Mouse (Mus musculus) liver, embryonic 11.5 days (tissue): ENCODE data around the gene 1700086D15Rik. TPM values are rescaled to one million over a fixed set of nuclear protein-coding genes. Genes with fewer than 3 reads are reported as not detected.

Source experiments
- ATAC-seq: fragments of 200-750 bp; cut with Nextera tagmentation; replicated peaks from 2 replicates; pipeline ENCODE4 v1.8.0; 2017; ENCODE audit warnings: moderate number of reproducible peaks, mild to moderate bottlenecking, moderate TSS enrichment, moderate library complexity; ENCODE audit not compliant: low FRiP score
- DNase-seq: peaks from one replicate; pipeline ENCODE4 v3.0.0-alpha.2; 2017; ENCODE audit warnings: low spot score
- H3K27ac ChIP-seq: fragments of 300-500 bp; sonication (generic); 2 replicates; pipeline ENCODE4 v1.5.1; 2014; ENCODE audit warnings: mild to moderate bottlenecking, low read depth, low read length, control low read depth
- H3K27me3 ChIP-seq: fragments of 300-500 bp; sonication (generic); replicated peaks from 2 replicates; pipeline ENCODE4 v1.6.1; 2014; ENCODE audit warnings: low read length, mixed read lengths; ENCODE audit not compliant: control insufficient read depth, insufficient read depth
- H3K36me3 ChIP-seq: fragments of 300-500 bp; sonication (generic); 2 replicates; pipeline ENCODE4 v1.6.1; 2014; ENCODE audit warnings: mild to moderate bottlenecking, low read length, moderate library complexity, mixed read lengths; ENCODE audit not compliant: control insufficient read depth, insufficient read depth
- H3K4me1 ChIP-seq: fragments of 300-500 bp; sonication (generic); replicated peaks from 2 replicates; pipeline ENCODE4 v1.6.1; 2014; ENCODE audit warnings: low read length, mixed read lengths; ENCODE audit not compliant: control insufficient read depth, insufficient read depth
- H3K4me2 ChIP-seq: fragments of 300-500 bp; sonication (generic); 2 replicates; pipeline ENCODE4 v1.6.1; 2014; ENCODE audit warnings: mild to moderate bottlenecking, control low read depth, moderate library complexity
- H3K4me3 ChIP-seq: fragments of 300-500 bp; sonication (generic); 2 replicates; pipeline ENCODE4 v1.5.1; 2014; ENCODE audit warnings: low read depth, low read length, control low read depth
- H3K9ac ChIP-seq: fragments of 300-500 bp; sonication (generic); 2 replicates; pipeline ENCODE4 v1.6.1; 2014; ENCODE audit warnings: low read depth, low read length, control low read depth
- H3K9me3 ChIP-seq: fragments of 300-500 bp; sonication (generic); 2 replicates; pipeline ENCODE4 v1.6.1; 2016; ENCODE audit warnings: low read length, inconsistent platforms, mixed read lengths; ENCODE audit not compliant: control insufficient read depth
- WGBS: fragments of 180-500 bp; shearing (Covaris S2); extraction: QIAGEN DNeasy Blood & Tissue Kit; methylation state at CpG from one replicate; pipeline ENCODE4 v1.1.7; 2014; 5-methylcytosine and 5-hydroxymethylcytosine counted together
- polyA plus RNA-seq: library from polyadenylated mRNA; unstranded; fragments of >200 nt; fragmentation: Nextera tagmentation; extraction: Ambion mirVana; gene quantifications from 2 replicates; pipeline ENCODE4 v1.2.1, GENCODE M21; 2014

The 1700086D15Rik gene
- polyA plus RNA-seq, 1 experiment from 2014 or later = not detected

DNA sequence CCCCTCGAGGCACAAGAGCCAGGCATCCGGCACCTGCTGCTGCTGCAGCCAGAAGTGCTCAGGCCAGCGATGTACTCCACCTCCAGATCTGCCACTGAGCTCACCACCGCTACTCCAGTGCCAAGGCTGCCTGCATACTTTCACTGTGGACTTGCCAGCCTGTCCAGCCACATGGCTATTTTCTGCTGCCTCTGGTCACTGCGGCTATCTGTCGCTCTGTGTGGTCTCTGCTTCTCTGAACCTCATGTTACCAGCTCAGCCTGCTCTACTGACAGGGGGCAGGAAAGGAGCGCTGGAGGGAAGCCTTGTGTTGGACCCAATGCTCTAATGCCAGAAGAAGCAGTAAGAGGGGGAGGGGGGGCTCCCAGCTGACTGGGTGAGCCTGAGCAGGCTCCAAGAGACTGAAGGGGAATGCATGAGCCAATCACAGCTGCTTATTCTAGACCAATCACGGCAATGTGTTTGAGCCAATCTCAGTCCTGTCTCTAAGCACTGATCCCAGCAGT is 34.7 kb downstream of the 1700086D15Rik start:
- no peak overlapping the region for H3K4me3 ChIP-seq

DNA sequence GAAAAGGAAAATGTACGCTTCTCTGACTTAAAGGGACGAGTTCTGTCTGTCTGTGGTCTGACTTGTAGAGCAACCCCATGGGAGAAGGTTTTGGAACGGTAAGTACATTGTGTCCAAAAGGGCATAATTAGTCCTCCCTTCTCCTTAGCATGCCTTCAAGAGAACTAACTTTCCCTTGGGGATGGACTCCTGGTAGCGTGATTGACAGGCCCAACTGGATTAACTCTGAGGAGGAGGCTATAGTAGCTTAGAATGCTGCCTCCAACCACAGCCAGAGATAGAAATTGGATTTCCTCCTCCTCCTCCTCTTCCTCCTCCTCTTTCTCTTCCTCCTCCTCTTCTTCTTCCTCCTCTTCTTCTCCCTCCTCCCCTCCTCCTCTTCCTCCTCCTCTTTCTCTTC is 39.4 kb downstream of the 1700086D15Rik start:
- ATAC-seq = no peak
- 80% methylated on average over 4 of the region's 4 CpGs for WGBS

More for the DNA sequence above, 34.7 kb downstream of the 1700086D15Rik start:
- no peaks in the 10 kb centered on the region for H3K36me3 ChIP-seq
- H3K4me1 ChIP-seq = no peaks in the 10 kb centered on the region; the same call in 1 of the 2 replicates
- H3K9ac ChIP-seq = no peak overlapping the region
- 65% methylated on average over 8 of the region's 8 CpGs for WGBS
- H3K27me3 ChIP-seq = no peaks in the 10 kb centered on the region
- ATAC-seq (no peak; the same call in 1 of the 2 replicates), DNase-seq (no peak)
- no peak overlapping the region for H3K27ac ChIP-seq
- no peak overlapping the region for H3K4me2 ChIP-seq
- no peaks in the 10 kb centered on the region for H3K9me3 ChIP-seq

GRCm38 (mm10) chr11:65115811-65116210 is 43.9 kb downstream of the 1700086D15Rik start:
- no peaks in the 10 kb centered on the region for H3K27me3 ChIP-seq
- no peaks in the 10 kb centered on the region for H3K4me1 ChIP-seq
- H3K27ac ChIP-seq = no peak overlapping the region
- H3K9me3 ChIP-seq = no peaks in the 10 kb centered on the region
- ATAC-seq (no peak), DNase-seq (no peak)
- 82% methylated on average over 6 of the region's 6 CpGs for WGBS
- H3K9ac ChIP-seq = no peak overlapping the region
- no peaks in the 10 kb centered on the region for H3K36me3 ChIP-seq
- H3K4me3 ChIP-seq = no peak overlapping the region
- no peak overlapping the region for H3K4me2 ChIP-seq

More for the DNA sequence above, 39.4 kb downstream of the 1700086D15Rik start:
- Histone ChIP-seq H3K27me3 (no peaks in the 10 kb centered on the region), H3K4me2 (no peak overlapping the region), H3K9me3 (no peaks in the 10 kb centered on the region), H3K9ac (no peak overlapping the region), H3K36me3 (no peaks in the 10 kb centered on the region), H3K27ac (no peak overlapping the region), H3K4me3 (no peak overlapping the region), H3K4me1 (no peaks in the 10 kb centered on the region)
- DNase-seq = no peak

DNA sequence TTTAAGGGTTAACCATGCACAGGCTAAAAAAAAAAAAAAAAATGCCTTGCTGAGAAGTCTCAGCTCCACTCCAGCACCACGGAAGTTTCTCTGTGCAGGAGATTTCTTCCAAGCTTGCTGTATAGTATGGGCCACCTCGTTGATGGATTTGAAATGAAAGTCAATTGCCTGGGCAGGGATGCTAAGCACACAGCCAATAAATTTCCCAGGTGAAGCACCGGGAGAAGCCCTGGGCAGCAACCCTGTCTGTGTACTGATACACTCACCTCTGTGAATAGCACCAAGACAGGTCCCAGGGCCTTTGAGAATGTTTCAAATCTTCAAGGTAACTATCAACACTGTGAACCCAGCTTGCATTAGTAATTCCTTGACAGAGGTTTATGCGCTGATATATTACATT is 47.6 kb downstream of the 1700086D15Rik start:
- Histone ChIP-seq H3K4me1 (no peaks in the 10 kb centered on the region), H3K36me3 (no peaks in the 10 kb centered on the region), H3K27ac (no peak overlapping the region), H3K9me3 (no peaks in the 10 kb centered on the region), H3K27me3 (no peaks in the 10 kb centered on the region), H3K4me2 (no peak overlapping the region), H3K9ac (no peak overlapping the region), H3K4me3 (no peak overlapping the region)
- WGBS = 63% methylated on average over 4 of the region's 4 CpGs
- DNase-seq = no peak
- no peak for ATAC-seq

- Histone ChIP-seq H3K4me1 (no peaks in the 10 kb centered on the region), H3K27ac (no peak overlapping the region), H3K4me3 (no peak overlapping the region), H3K9ac (no peak overlapping the region), H3K36me3 (no peaks in the 10 kb centered on the region), H3K27me3 (no peaks in the 10 kb centered on the region), H3K9me3 (no peaks in the 10 kb centered on the region), H3K4me2 (no peak overlapping the region)
- WGBS = 76% methylated on average over 5 of the region's 5 CpGs
- ATAC-seq = no peak
- no peak for DNase-seq
Measured at GRCm38 (mm10) chr11:65111651-65112050, 48.0 kb downstream of the 1700086D15Rik start.

- no peaks in the 10 kb centered on the region for H3K36me3 ChIP-seq
- H3K9ac ChIP-seq = no peak overlapping the region
- WGBS = 68% methylated on average over 10 of the region's 10 CpGs
Measured at GRCm38 (mm10) chr11:65110058-65110457, 49.6 kb downstream of the 1700086D15Rik start.

DNA sequence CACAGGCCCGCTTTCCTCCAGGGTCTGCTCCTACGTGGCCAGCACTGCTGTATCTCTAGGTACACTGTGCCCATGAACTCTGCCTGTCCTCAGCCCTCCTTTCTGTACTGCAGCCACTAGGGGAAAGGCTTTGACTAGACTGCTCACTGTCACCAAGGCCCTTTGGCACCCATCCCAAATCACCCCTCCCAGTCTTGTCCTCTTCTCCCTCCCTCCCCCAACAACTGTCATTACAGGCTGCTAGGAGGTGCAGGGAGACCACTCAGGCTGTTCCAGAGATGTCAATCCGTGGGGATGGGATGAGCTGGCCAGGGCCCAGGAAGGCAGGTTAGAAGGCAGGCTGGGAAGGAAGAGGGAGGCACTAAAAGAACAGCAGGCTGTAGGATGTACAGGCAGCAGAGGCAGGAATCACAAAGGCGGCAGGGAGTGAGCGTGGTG is 51.9 kb downstream of the 1700086D15Rik start:
- no peaks in the 10 kb centered on the region for H3K4me1 ChIP-seq
- ATAC-seq = no peak
- no peak overlapping the region for H3K9ac ChIP-seq
- H3K27ac ChIP-seq = no peak overlapping the region
- no peaks in the 10 kb centered on the region for H3K27me3 ChIP-seq
- no peak overlapping the region for H3K4me2 ChIP-seq
- no peak for DNase-seq
- no peaks in the 10 kb centered on the region for H3K9me3 ChIP-seq
- no peaks in the 10 kb centered on the region for H3K36me3 ChIP-seq
- 77% methylated on average over 5 of the region's 5 CpGs for WGBS
- H3K4me3 ChIP-seq = no peak overlapping the region

More at GRCm38 (mm10) chr11:65110058-65110457, 49.6 kb downstream of the 1700086D15Rik start:
- Histone ChIP-seq H3K27me3 (no peaks in the 10 kb centered on the region), H3K4me2 (no peak overlapping the region), H3K9me3 (no peaks in the 10 kb centered on the region), H3K4me3 (no peak overlapping the region), H3K4me1 (no peaks in the 10 kb centered on the region), H3K27ac (no peak overlapping the region)
- no peak for DNase-seq
- no peak for ATAC-seq

DNA sequence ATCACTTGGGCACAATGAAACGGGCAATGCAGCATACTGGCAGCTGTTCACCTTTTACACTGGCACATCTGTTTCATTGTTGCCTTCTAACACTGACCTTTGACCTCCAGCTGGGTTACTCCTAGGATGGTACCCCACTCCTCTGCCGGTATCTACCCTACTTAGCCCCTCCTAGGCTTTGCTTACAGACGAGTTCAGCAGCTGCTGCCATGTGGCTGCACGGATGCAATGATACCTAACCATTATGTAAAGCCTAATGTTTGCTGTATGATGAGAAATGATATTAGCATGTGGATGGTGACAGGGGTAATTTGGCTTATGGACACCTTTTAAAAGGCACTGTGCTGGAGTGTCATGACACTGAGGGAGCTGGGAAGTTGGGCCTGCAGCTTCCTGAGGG is 52.5 kb downstream of the 1700086D15Rik start:
- H3K4me3 ChIP-seq = no peak overlapping the region
- WGBS = 73% methylated on average over 4 of the region's 4 CpGs
- ATAC-seq (no peak), DNase-seq (no peak)
- H3K4me2 ChIP-seq = no peak overlapping the region
- no peaks in the 10 kb centered on the region for H3K27me3 ChIP-seq
- no peaks in the 10 kb centered on the region for H3K4me1 ChIP-seq
- no peak overlapping the region for H3K9ac ChIP-seq
- no peaks in the 10 kb centered on the region for H3K9me3 ChIP-seq
- no peaks in the 10 kb centered on the region for H3K36me3 ChIP-seq
- no peak overlapping the region for H3K27ac ChIP-seq

GRCm38 (mm10) chr11:65104076-65104475 is 55.6 kb downstream of the 1700086D15Rik start:
- no peak overlapping the region for H3K4me2 ChIP-seq
- H3K27ac ChIP-seq = no peak overlapping the region
- DNase-seq (no peak), ATAC-seq (no peak)
- H3K27me3 ChIP-seq = no peaks in the 10 kb centered on the region
- H3K36me3 ChIP-seq = no peaks in the 10 kb centered on the region
- no peak overlapping the region for H3K4me3 ChIP-seq
- H3K9ac ChIP-seq = no peak overlapping the region
- H3K9me3 ChIP-seq = no peaks in the 10 kb centered on the region
- H3K4me1 ChIP-seq = no peaks in the 10 kb centered on the region
- 80% methylated on average over 3 of the region's 3 CpGs for WGBS
